Mouse (Mus musculus): ENCODE measurements around the gene Cd70. TPM values are rescaled to one million over a fixed set of nuclear protein-coding genes. Genes with fewer than 3 reads are reported as not detected.
A peak's percentile ranks its signal among the peaks of the same experiment; 100 is the strongest.

The Cd70 gene
- total RNA-seq, 2 experiments from 2014 or later, result not detected

DNA sequence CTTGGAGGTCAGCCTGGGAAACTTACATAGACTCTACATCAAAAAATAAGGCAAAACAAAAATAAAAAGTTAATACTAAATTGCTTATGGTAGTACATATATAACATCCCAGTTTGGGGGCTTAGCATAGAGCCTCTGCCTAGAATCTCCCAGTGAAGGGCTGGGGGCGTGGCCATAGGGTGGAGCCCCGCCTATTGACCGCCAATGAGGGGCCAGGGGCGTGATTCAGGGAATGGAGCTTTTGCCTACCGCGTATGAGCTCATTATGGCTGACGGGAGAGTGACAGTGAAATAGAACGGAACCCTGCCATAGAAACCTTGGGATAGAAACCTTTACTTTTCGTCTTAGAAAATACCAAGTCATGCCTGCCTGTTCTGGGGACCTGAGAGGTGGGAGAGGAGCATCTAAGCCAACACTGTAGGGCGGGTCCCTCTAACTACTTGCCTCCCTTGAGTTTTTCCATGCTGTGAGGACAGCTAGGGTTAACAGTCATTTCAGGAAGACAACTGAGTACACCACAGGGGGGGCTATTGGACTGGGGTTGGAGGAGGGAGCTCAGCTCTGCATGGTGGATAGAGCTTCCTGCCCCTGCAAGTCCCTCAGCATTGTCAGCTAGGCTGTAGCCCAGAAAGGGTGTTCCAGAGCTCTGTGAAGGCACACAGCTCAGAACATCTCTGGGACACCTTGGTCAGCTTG is 49.8 kb downstream of the Cd70 start:
- ATAC-seq (ENCODE audit: poor library complexity, severe bottlenecking), result no peak

GRCm38 (mm10) chr17:57098321-57098720 is 51.3 kb downstream of the Cd70 start:
- ATAC-seq (ENCODE audit: poor library complexity, severe bottlenecking), result no peak

- peak; percentile 72 for ATAC-seq (ENCODE audit: poor library complexity, severe bottlenecking)
Measured at GRCm38 (mm10) chr17:57096623-57096920, 53.0 kb downstream of the Cd70 start.

Other genes starting within 250 kb of the Cd70 start
- 10.6 and 11.0 TPM in 2 replicates for gene Mllt1, start 214.4 kb downstream of the Cd70 start, total RNA-seq (2015)
- 11.2 and 15.1 TPM in 2 replicates for gene Mllt1, start 214.4 kb downstream of the Cd70 start, total RNA-seq (2017)
- gene Acer1, start 167.7 kb downstream of the Cd70 start, total RNA-seq (2015), result not detected in 2 replicates
- 0.04 TPM in 1 of 2 replicates, not detected in the other for gene Acer1, start 167.7 kb downstream of the Cd70 start, total RNA-seq (2017)
- 19.1 and 20.0 TPM in 2 replicates for gene Clpp, start 159.5 kb downstream of the Cd70 start, total RNA-seq (2015)
- 25.1 and 27.3 TPM in 2 replicates for gene Clpp, start 159.5 kb downstream of the Cd70 start, total RNA-seq (2017)
- gene Alkbh7, start 152.4 kb downstream of the Cd70 start, total RNA-seq (2015), result 13.0 and 14.0 TPM in 2 replicates
- gene Alkbh7, start 152.4 kb downstream of the Cd70 start, total RNA-seq (2017), result 7.6 and 12.8 TPM in 2 replicates
- gene Pspn, start 149.8 kb downstream of the Cd70 start, total RNA-seq (2015), result not detected in 2 replicates
- not detected in 2 replicates for gene Pspn, start 149.8 kb downstream of the Cd70 start, total RNA-seq (2017)
- 41.1 and 45.2 TPM in 2 replicates for gene Gtf2f1, start 138.5 kb downstream of the Cd70 start, total RNA-seq (2015)
- 88.0 and 95.6 TPM in 2 replicates for gene Gtf2f1, start 138.5 kb downstream of the Cd70 start, total RNA-seq (2017)
- gene Gm17949, start 138.3 kb downstream of the Cd70 start, total RNA-seq (2015), result not detected in 2 replicates
- gene Gm17949, start 138.3 kb downstream of the Cd70 start, total RNA-seq (2017), result not detected in 2 replicates
- 56.0 and 66.5 TPM in 2 replicates for gene Khsrp, start 118.3 kb downstream of the Cd70 start, total RNA-seq (2015)
- gene Khsrp, start 118.3 kb downstream of the Cd70 start, total RNA-seq (2017), result 43.9 and 57.7 TPM in 2 replicates
- not detected in 2 replicates for gene Slc25a41, start 108.1 kb downstream of the Cd70 start, total RNA-seq (2015)
- not detected in 2 replicates for gene Slc25a41, start 108.1 kb downstream of the Cd70 start, total RNA-seq (2017)
- 0.51 TPM in 1 of 2 replicates, not detected in the other for gene Crb3, start 90.7 kb downstream of the Cd70 start, total RNA-seq (2015)
- gene Crb3, start 90.7 kb downstream of the Cd70 start, total RNA-seq (2017), result not detected in 2 replicates
- 4.1 and 5.8 TPM in 2 replicates for gene Slc25a23, start 89.9 kb downstream of the Cd70 start, total RNA-seq (2015)
- 0.49 and 0.77 TPM in 2 replicates for gene Slc25a23, start 89.9 kb downstream of the Cd70 start, total RNA-seq (2017)
- gene Dennd1c, start 71.3 kb downstream of the Cd70 start, total RNA-seq (2015), result 69.7 and 73.9 TPM in 2 replicates
- 21.2 and 35.8 TPM in 2 replicates for gene Dennd1c, start 71.3 kb downstream of the Cd70 start, total RNA-seq (2017)
- 0.13 TPM in 1 of 2 replicates, not detected in the other for gene Tubb4a, start 62.0 kb downstream of the Cd70 start, total RNA-seq (2015)
- 0.11 and 0.41 TPM in 2 replicates for gene Tubb4a, start 62.0 kb downstream of the Cd70 start, total RNA-seq (2017)
- gene Tnfsf9, start 44.5 kb downstream of the Cd70 start, total RNA-seq (2015), result 3.9 and 6.3 TPM in 2 replicates
- gene Tnfsf9, start 44.5 kb downstream of the Cd70 start, total RNA-seq (2017), result 1.5 and 2.2 TPM in 2 replicates
- gene Tnfsf14, start 44.4 kb upstream of the Cd70 start, total RNA-seq (2015), result 5.5 and 6.3 TPM in 2 replicates
- gene Tnfsf14, start 44.4 kb upstream of the Cd70 start, total RNA-seq (2017), result 15.6 and 15.7 TPM in 2 replicates
- 699 and 776 TPM in 2 replicates for gene C3, start 78.4 kb upstream of the Cd70 start, total RNA-seq (2015)
- gene C3, start 78.4 kb upstream of the Cd70 start, total RNA-seq (2017), result 1,145 and 1,156 TPM in 2 replicates
- 36.6 and 39.1 TPM in 2 replicates for gene Gpr108, start 98.7 kb upstream of the Cd70 start, total RNA-seq (2015)
- 36.6 and 37.7 TPM in 2 replicates for gene Gpr108, start 98.7 kb upstream of the Cd70 start, total RNA-seq (2017)
- 3.6 and 5.4 TPM in 2 replicates for gene Trip10, start 99.7 kb upstream of the Cd70 start, total RNA-seq (2015)
- 9.0 and 9.4 TPM in 2 replicates for gene Trip10, start 99.7 kb upstream of the Cd70 start, total RNA-seq (2017)
- gene Vav1, start 129.3 kb upstream of the Cd70 start, total RNA-seq (2015), result 84.7 and 92.2 TPM in 2 replicates
- gene Vav1, start 129.3 kb upstream of the Cd70 start, total RNA-seq (2017), result 307 and 321 TPM in 2 replicates
- gene Adgre1, start 208.9 kb upstream of the Cd70 start, total RNA-seq (2015), result 53.0 and 62.3 TPM in 2 replicates
- gene Adgre1, start 208.9 kb upstream of the Cd70 start, total RNA-seq (2017), result 107 and 116 TPM in 2 replicates